13 mouse cellular contexts compared by ENCODE assay signal in genomic region chr8:94634211-94634610, GRCm38 (mm10). TPM values are rescaled to one million over a fixed set of nuclear protein-coding genes. Genes with fewer than 3 reads are reported as not detected.
DNase-seq lines count a peak whose midpoint lies in the region; ATAC-seq lines count a peak whose summit lies in the region.
"Had no signal": no experiment of that assay in that cellular context is flagged by ENCODE, and none has a peak within 500 bp of the region (broad histone marks: within the 10 kb centered on the region; RNA-seq: fewer than 3 reads in every experiment).

No protein-coding gene starts in this region.

- H3K27me3 ChIP-seq in intestine, embryonic 16.5 days (replicated peaks; ENCODE audit: control insufficient read depth, insufficient read depth, low read length), result no peaks in the 10 kb centered on the region
- H3K27me3 ChIP-seq in intestine, embryonic 15.5 days (replicated peaks), result no peaks in the 10 kb centered on the region
- H3K27me3 ChIP-seq in liver, embryonic 15.5 days, result no peaks in the 10 kb centered on the region
- no peaks in the 10 kb centered on the region for H3K27me3 ChIP-seq in midbrain, embryonic 14.5 days (ENCODE audit: control insufficient read depth, insufficient read depth, low read length)
- H3K27me3 ChIP-seq: kidney, embryonic 15.5 days had no signal

- no peaks in the 10 kb centered on the region for H3K9me3 ChIP-seq in intestine, embryonic 16.5 days (ENCODE audit: control insufficient read depth, low read length)
- no peaks in the 10 kb centered on the region for H3K9me3 ChIP-seq in intestine, embryonic 15.5 days
- H3K9me3 ChIP-seq in liver, embryonic 15.5 days (replicated peaks), result no peaks in the 10 kb centered on the region
- H3K9me3 ChIP-seq in midbrain, embryonic 14.5 days (ENCODE audit: control insufficient read depth, low read length), result no peaks in the 10 kb centered on the region
- H3K9me3 ChIP-seq: kidney, embryonic 15.5 days had no signal

- peaks cover 3% of the 10 kb centered on the region; the same call in 1 of the 2 replicates for H3K36me3 ChIP-seq in intestine, embryonic 16.5 days (ENCODE audit: control insufficient read depth, insufficient read depth, low read length)
- peaks cover 8% of the 10 kb centered on the region; the same call in 1 of the 2 replicates for H3K36me3 ChIP-seq in intestine, embryonic 15.5 days
- H3K36me3 ChIP-seq in liver, embryonic 15.5 days (replicated peaks), result peaks cover 57% of the 10 kb centered on the region
- H3K36me3 ChIP-seq in midbrain, embryonic 14.5 days (ENCODE audit: control insufficient read depth, insufficient read depth, low read length), result peaks cover 88% of the 10 kb centered on the region

- H3K9ac ChIP-seq in intestine, embryonic 16.5 days (ENCODE audit: low read depth, low read length), result no peak overlapping the region
- H3K9ac ChIP-seq in intestine, embryonic 15.5 days, result no peak overlapping the region
- H3K9ac ChIP-seq in liver, embryonic 15.5 days, result no peak overlapping the region
- no peak overlapping the region for H3K9ac ChIP-seq in midbrain, embryonic 14.5 days (replicated peaks; ENCODE audit: low read length)
- H3K9ac ChIP-seq: kidney, embryonic 15.5 days; lung, embryonic 14.5 days had no signal

- H3K4me1 ChIP-seq in intestine, embryonic 16.5 days (ENCODE audit: control insufficient read depth, insufficient read depth, low read length), result no peaks in the 10 kb centered on the region
- H3K4me1 ChIP-seq in intestine, embryonic 15.5 days (replicated peaks), result no peaks in the 10 kb centered on the region
- H3K4me1 ChIP-seq in liver, embryonic 15.5 days (replicated peaks), result peaks cover 21% of the 10 kb centered on the region
- H3K4me1 ChIP-seq in midbrain, embryonic 14.5 days (ENCODE audit: control insufficient read depth, insufficient read depth, low read length), result no peaks in the 10 kb centered on the region
- H3K4me1 ChIP-seq: kidney, embryonic 15.5 days had no signal

- peak; percentile 16; the same call in 1 of the 2 replicates for ATAC-seq in intestine, embryonic 16.5 days
- ATAC-seq in intestine, embryonic 15.5 days, result no peak
- peak; percentile 88 for ATAC-seq in erythroblast, adult 5-6 weeks (replicated peaks; ENCODE audit: low FRiP score, poor library complexity, severe bottlenecking)
- ATAC-seq in liver, embryonic 15.5 days (ENCODE audit: insufficient read depth), result peak; percentile 97
- no peak for ATAC-seq in midbrain, embryonic 14.5 days (ENCODE audit: low FRiP score, low TSS enrichment)

- DNase-seq in thymus, postnatal 10 days (ENCODE audit: low spot score in 2 of 2), result peak; percentile 43 to 44
- DNase-seq in gastrocnemius, adult 18-20 months (ENCODE audit: low spot score), result no peak
- DNase-seq in ovary, postnatal 36 days (ENCODE audit: low spot score), result no peak
- no peak for DNase-seq in midbrain, embryonic 14.5 days
- DNase-seq: embryo, embryonic 11 days; heart, postnatal 14 days; layer of hippocampus, postnatal 36 days; lung, embryonic 14.5 days had no signal

- H3K4me3 ChIP-seq in intestine, embryonic 16.5 days (ENCODE audit: low read length), result no peak overlapping the region
- no peak overlapping the region for H3K4me3 ChIP-seq in intestine, embryonic 15.5 days (replicated peaks)
- no peak overlapping the region for H3K4me3 ChIP-seq in liver, embryonic 15.5 days (replicated peaks)
- H3K4me3 ChIP-seq in midbrain, embryonic 14.5 days (replicated peaks; ENCODE audit: low read depth, low read length), result no peak overlapping the region
- H3K4me3 ChIP-seq: kidney, embryonic 15.5 days had no signal

- no peak overlapping the region for H3K4me2 ChIP-seq in intestine, embryonic 16.5 days (ENCODE audit: low read depth, low read length)
- no peak overlapping the region for H3K4me2 ChIP-seq in intestine, embryonic 15.5 days (replicated peaks)
- peak overlapping the region; percentile 14; the same call in 1 of the 2 replicates for H3K4me2 ChIP-seq in liver, embryonic 15.5 days
- no peak overlapping the region for H3K4me2 ChIP-seq in midbrain, embryonic 14.5 days (ENCODE audit: low read length)
- H3K4me2 ChIP-seq: kidney, embryonic 15.5 days; lung, embryonic 14.5 days had no signal

- H3K27ac ChIP-seq in intestine, embryonic 16.5 days (ENCODE audit: low read length), result no peak overlapping the region
- no peak overlapping the region for H3K27ac ChIP-seq in intestine, embryonic 15.5 days
- H3K27ac ChIP-seq in liver, embryonic 15.5 days (replicated peaks), result peak overlapping the region; percentile 70
- no peak overlapping the region for H3K27ac ChIP-seq in midbrain, embryonic 14.5 days (replicated peaks; ENCODE audit: low read depth, low read length)
- H3K27ac ChIP-seq: kidney, embryonic 15.5 days had no signal

RNA-seq across cellular contexts. Expression of gene Arl2bp, which starts 32.2 kb away (rescaled TPM):
- 104 and 106 TPM in 2 replicates for polyA plus RNA-seq in intestine, embryonic 16.5 days (2015; fragmentation: Nextera tagmentation; extraction: Ambion mirVana)
- polyA plus RNA-seq in intestine, embryonic 15.5 days (2015; fragmentation: Nextera tagmentation; extraction: Ambion mirVana), result 118 and 123 TPM in 2 replicates
- 16.1 and 18.0 TPM in 2 replicates for total RNA-seq in erythroblast, adult 5-6 weeks (2015; ENCODE audit: low replicate concordance)
- total RNA-seq in erythroblast, adult 5-6 weeks (2017; ENCODE audit: low replicate concordance), result 27.9 and 32.5 TPM in 2 replicates
- polyA plus RNA-seq in liver, embryonic 15.5 days (2015; fragmentation: Nextera tagmentation; extraction: Ambion mirVana), result 23.9 and 24.7 TPM in 2 replicates
- 10 to 100 TPM; 50.4 to 54.9 TPM for total RNA-seq in gastrocnemius, adult 18-20 months (2021)
- polyA plus RNA-seq in midbrain, embryonic 14.5 days (2014; fragmentation: Nextera tagmentation; extraction: Ambion mirVana), result 83.0 and 99.4 TPM in 2 replicates

RNA-seq across cellular contexts. Expression of gene Fam192a, which starts 32.4 kb away (rescaled TPM):
- polyA plus RNA-seq in intestine, embryonic 16.5 days (2015; fragmentation: Nextera tagmentation; extraction: Ambion mirVana), result 50.7 and 56.4 TPM in 2 replicates
- polyA plus RNA-seq in intestine, embryonic 15.5 days (2015; fragmentation: Nextera tagmentation; extraction: Ambion mirVana), result 57.9 and 62.2 TPM in 2 replicates
- 9.8 and 15.9 TPM in 2 replicates for total RNA-seq in erythroblast, adult 5-6 weeks (2015; ENCODE audit: low replicate concordance)
- 40.8 and 44.3 TPM in 2 replicates for total RNA-seq in erythroblast, adult 5-6 weeks (2017; ENCODE audit: low replicate concordance)
- 24.9 and 27.5 TPM in 2 replicates for polyA plus RNA-seq in liver, embryonic 15.5 days (2015; fragmentation: Nextera tagmentation; extraction: Ambion mirVana)
- total RNA-seq in gastrocnemius, adult 18-20 months (2021), result 10 to 100 TPM; 18.0 to 22.8 TPM
- 71.9 and 91.9 TPM in 2 replicates for polyA plus RNA-seq in midbrain, embryonic 14.5 days (2014; fragmentation: Nextera tagmentation; extraction: Ambion mirVana)

RNA-seq across cellular contexts. Expression of gene Rspry1, which starts 32.5 kb away (rescaled TPM):
- polyA plus RNA-seq in intestine, embryonic 16.5 days (2015; fragmentation: Nextera tagmentation; extraction: Ambion mirVana), result 27.9 and 29.5 TPM in 2 replicates
- 28.1 and 28.3 TPM in 2 replicates for polyA plus RNA-seq in intestine, embryonic 15.5 days (2015; fragmentation: Nextera tagmentation; extraction: Ambion mirVana)
- total RNA-seq in erythroblast, adult 5-6 weeks (2015; ENCODE audit: low replicate concordance), result 13.0 and 19.2 TPM in 2 replicates
- 7.8 and 12.7 TPM in 2 replicates for total RNA-seq in erythroblast, adult 5-6 weeks (2017; ENCODE audit: low replicate concordance)
- 15.3 and 16.8 TPM in 2 replicates for polyA plus RNA-seq in liver, embryonic 15.5 days (2015; fragmentation: Nextera tagmentation; extraction: Ambion mirVana)
- 1 to 10 TPM; 7.9 TPM for total RNA-seq in gastrocnemius, adult 18-20 months (2021)
- polyA plus RNA-seq in midbrain, embryonic 14.5 days (2014; fragmentation: Nextera tagmentation; extraction: Ambion mirVana), result 46.1 and 54.4 TPM in 2 replicates

Comparison
In these comparisons a context has a peak if more than half of its experiments do, and no peak if none do; other contexts are left out.
1. ATAC-seq: peak in intestine, embryonic 16.5 days (single experiment), erythroblast, adult 5-6 weeks (single experiment) and liver, embryonic 15.5 days (single experiment); none in intestine, embryonic 15.5 days (single experiment) and midbrain, embryonic 14.5 days (single experiment).
2. DNase-seq: peak in thymus, postnatal 10 days (2 of 2); none in gastrocnemius, adult 18-20 months (single experiment), ovary, postnatal 36 days (single experiment) and midbrain, embryonic 14.5 days (single experiment).